Mouse (Mus musculus): Measurements from ENCODE around the gene Svs5.

DNA sequence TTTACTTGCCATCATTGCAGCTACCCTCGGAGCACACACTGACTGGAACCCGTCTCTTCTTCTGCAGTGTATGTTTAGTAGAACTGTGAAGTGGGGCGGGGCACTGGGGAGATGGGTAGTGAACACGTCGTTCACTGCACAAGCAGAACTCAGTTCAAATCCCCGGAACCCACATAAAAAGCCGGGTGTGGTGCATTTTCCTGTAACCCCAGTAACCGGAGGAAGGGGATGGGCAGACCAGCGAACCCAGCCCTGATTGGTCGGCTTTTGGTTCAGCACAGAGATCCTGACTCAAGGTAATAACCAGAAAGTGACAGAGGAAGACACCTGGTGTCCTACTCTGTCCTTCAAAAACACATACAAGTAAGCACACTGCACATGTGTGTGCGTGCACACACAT is 20.8 kb downstream of the Svs5 start:
- TF ChIP-seq POLR2A (IDR thresholded peaks at IDR 0.05; ENCODE audit: insufficient read depth, low read depth, low read length) (no peak), EP300 (IDR thresholded peaks at IDR 0.05; ENCODE audit: insufficient read depth, low read depth, low read length) (no peak)
